Mouse (Mus musculus) cerebellum, adult 18-20 months (tissue): ENCODE measurements at regions not wholly inside any gene's neighbourhood (a gene's known extent, or its start where the extent isn't known, plus 50 kb on each side); places are given as distances from the start of the nearest gene placed in this dataset.

Experiments
- DNase-seq, 2 experiments: peaks; one replicate each; pipeline ENCODE4 v3.0.0; 2021

- no peak for DNase-seq
Observed at GRCm38 (mm10) chr10:98584776-98585175, 329.4 kb upstream of the Atp2b1 start.

- no peak for DNase-seq
Observed at GRCm38 (mm10) chr10:98589726-98590125, 324.5 kb upstream of the Atp2b1 start.

GRCm38 (mm10) chr10:98592154-98592553 lies 322.1 kb upstream of the Atp2b1 start:
- DNase-seq, result no peak

- DNase-seq, result no peak
Observed at GRCm38 (mm10) chr10:98593910-98594309, 320.3 kb upstream of the Atp2b1 start.

- DNase-seq, result no peak
Observed at GRCm38 (mm10) chr10:98608221-98608941, 305.8 kb upstream of the Atp2b1 start.

- DNase-seq, result no peak
Observed at GRCm38 (mm10) chr10:98610708-98611107, 303.5 kb upstream of the Atp2b1 start.

- no peak for DNase-seq
Observed at GRCm38 (mm10) chr10:98611707-98612360, 302.4 kb upstream of the Atp2b1 start.

- DNase-seq, result no peak
Observed at GRCm38 (mm10) chr10:98618736-98619525, 295.3 kb upstream of the Atp2b1 start.

- DNase-seq, result no peak
Observed at GRCm38 (mm10) chr10:98624103-98624502, 290.1 kb upstream of the Atp2b1 start.

GRCm38 (mm10) chr10:98624681-98625321 lies 289.4 kb upstream of the Atp2b1 start:
- no peak for DNase-seq

GRCm38 (mm10) chr10:98628191-98628590 lies 286.0 kb upstream of the Atp2b1 start:
- DNase-seq, result no peak

- DNase-seq, result no peak
Observed at GRCm38 (mm10) chr10:98629248-98629647, 285.0 kb upstream of the Atp2b1 start.

- DNase-seq, result no peak
Observed at GRCm38 (mm10) chr10:98637759-98638611, 276.2 kb upstream of the Atp2b1 start.

GRCm38 (mm10) chr10:98645681-98646122 lies 268.5 kb upstream of the Atp2b1 start:
- DNase-seq, result peak; percentile 57 to 63

GRCm38 (mm10) chr10:98646311-98646999 lies 267.8 kb upstream of the Atp2b1 start:
- no peak for DNase-seq

- no peak for DNase-seq
Observed at GRCm38 (mm10) chr10:98648710-98649245, 265.4 kb upstream of the Atp2b1 start.

GRCm38 (mm10) chr10:98650533-98650932 lies 263.7 kb upstream of the Atp2b1 start:
- no peak for DNase-seq

- no peak for DNase-seq
Observed at GRCm38 (mm10) chr10:98651127-98651526, 263.1 kb upstream of the Atp2b1 start.

GRCm38 (mm10) chr10:98651599-98651998 lies 262.6 kb upstream of the Atp2b1 start:
- no peak for DNase-seq

- no peak for DNase-seq
Observed at GRCm38 (mm10) chr10:98652084-98652483, 262.1 kb upstream of the Atp2b1 start.

GRCm38 (mm10) chr10:98660747-98661146 lies 253.5 kb upstream of the Atp2b1 start:
- DNase-seq, result no peak
